Mouse (Mus musculus) intestine, embryonic 15.5 days (tissue): ENCODE results near the gene Dok4. TPM values are rescaled to one million over a fixed set of nuclear protein-coding genes. Genes with fewer than 3 reads are reported as not detected.

Experiments
- ATAC-seq: fragments of 200-750 bp; cut with Nextera tagmentation; 2 replicates; pipeline ENCODE4 v1.8.0; 2017; ENCODE audit warnings: moderate TSS enrichment, moderate library complexity
- H3K27ac ChIP-seq: fragments of 300-500 bp; sonication (generic); 2 replicates; pipeline ENCODE4 v1.5.1; 2015; ENCODE audit warnings: mild to moderate bottlenecking, inconsistent platforms
- H3K27me3 ChIP-seq: fragments of 300-500 bp; sonication (generic); replicated peaks from 2 replicates; pipeline ENCODE4 v1.6.1; 2015; ENCODE audit warnings: inconsistent platforms
- H3K36me3 ChIP-seq: fragments of 300-500 bp; sonication (generic); 2 replicates; pipeline ENCODE4 v1.6.1; 2015; ENCODE audit warnings: inconsistent platforms
- H3K4me1 ChIP-seq: fragments of 300-500 bp; sonication (generic); replicated peaks from 2 replicates; pipeline ENCODE4 v1.6.1; 2015; ENCODE audit warnings: inconsistent platforms
- H3K4me2 ChIP-seq: fragments of 300-500 bp; sonication (generic); replicated peaks from 2 replicates; pipeline ENCODE4 v1.6.1; 2015; ENCODE audit warnings: mild to moderate bottlenecking, inconsistent platforms
- H3K4me3 ChIP-seq: fragments of 300-500 bp; sonication (generic); replicated peaks from 2 replicates; pipeline ENCODE4 v1.5.1; 2015; ENCODE audit warnings: inconsistent platforms
- H3K9ac ChIP-seq: fragments of 300-500 bp; sonication (generic); 2 replicates; pipeline ENCODE4 v1.6.1; 2015; ENCODE audit warnings: inconsistent platforms
- H3K9me3 ChIP-seq: fragments of 300-500 bp; sonication (generic); 2 replicates; pipeline ENCODE4 v1.6.1; 2016; ENCODE audit warnings: inconsistent platforms
- WGBS: fragments of 180-500 bp; shearing (Covaris S2); methylation state at CpG from one replicate; pipeline ENCODE4 v1.1.7; 2015; 5-methylcytosine and 5-hydroxymethylcytosine counted together
- polyA plus RNA-seq: library from polyadenylated mRNA; unstranded; fragments of >200 nt; fragmentation: Nextera tagmentation; extraction: Ambion mirVana; gene quantifications from 2 replicates; pipeline ENCODE4 v1.2.1, GENCODE M21; 2015

The Dok4 gene
- 39.4 and 40.3 TPM in 2 replicates for polyA plus RNA-seq

DNA sequence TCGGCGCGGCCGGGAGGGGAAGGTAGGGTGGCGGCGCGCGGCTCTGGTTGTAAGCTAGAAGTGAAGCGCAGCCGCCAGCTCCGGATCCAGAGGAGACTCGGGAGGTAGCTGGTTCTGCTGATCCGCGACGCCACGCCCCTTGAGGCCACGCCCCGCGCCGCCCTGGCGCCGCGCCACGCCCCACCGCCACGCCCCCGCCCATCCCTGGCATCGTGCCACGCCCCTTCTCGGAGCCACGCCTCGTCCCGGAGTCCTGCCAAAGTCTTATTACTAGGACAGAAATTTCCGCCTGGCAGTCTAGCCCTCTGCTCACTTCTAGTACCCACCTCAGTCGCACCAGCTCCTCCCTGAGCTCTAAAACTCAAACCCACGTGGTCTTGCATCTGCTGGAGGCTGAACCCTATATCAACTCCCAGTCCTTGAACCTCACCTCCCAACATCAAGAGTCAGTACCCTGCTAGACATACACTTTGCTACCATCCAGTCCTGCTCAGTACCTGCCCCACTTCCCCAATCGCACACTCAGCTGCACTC is at the start of gene Dok4:
TSS of gene Dok4 (minus strand) at position 134 of the 534 bp plus-strand sequence.
- Histone ChIP-seq H3K27ac (peak within 1 kb of the TSS; percentile 85), H3K9me3 (no peaks in the 10 kb centered on the region), H3K27me3 (no peaks in the 10 kb centered on the region), H3K4me3 (peak within 1 kb of the TSS; percentile 66), H3K36me3 (no peaks in the 10 kb centered on the region), H3K4me2 (peak within 1 kb of the TSS; percentile 72), H3K4me1 (peaks cover 30% of the 10 kb centered on the region), H3K9ac (peak within 1 kb of the TSS; percentile 63)
- 1% methylated on average over 37 of the region's 37 CpGs for WGBS
- peak; percentile 79 for ATAC-seq

DNA sequence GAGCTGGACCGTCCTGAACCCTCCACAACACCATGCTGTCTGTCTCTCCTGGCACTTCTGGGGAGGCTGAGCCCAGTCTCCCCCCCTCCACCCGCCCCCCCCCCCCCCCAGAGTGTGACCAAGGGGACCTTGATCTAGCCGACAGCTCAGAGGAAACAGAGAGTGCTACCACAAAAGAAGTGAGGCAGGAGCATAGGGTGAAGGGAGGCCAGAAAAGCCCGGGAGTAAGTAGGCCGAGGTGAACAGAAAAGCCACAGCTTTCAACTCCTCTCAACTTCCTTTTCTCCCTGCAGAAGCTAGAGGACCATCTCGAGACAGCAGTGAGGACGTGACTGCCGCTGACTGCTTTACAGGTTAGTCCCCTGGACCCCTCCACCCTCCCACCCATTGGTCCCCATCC is 47.3 kb upstream of the Dok4 start, which contains the start of gene Adgrg5:
TSS of gene Adgrg5 (plus strand) at position 290 of the 400 bp plus-strand sequence.
- no peak within 1 kb of the TSS for H3K9ac ChIP-seq
- H3K27me3 ChIP-seq: no peaks in the 10 kb centered on the region
- H3K4me2 ChIP-seq: no peak within 1 kb of the TSS
- H3K4me3 ChIP-seq: no peak within 1 kb of the TSS
- H3K9me3 ChIP-seq: no peaks in the 10 kb centered on the region
- ATAC-seq: no peak
- no peak within 1 kb of the TSS for H3K27ac ChIP-seq
- 61% methylated on average over 8 of the region's 8 CpGs for WGBS
- H3K36me3 ChIP-seq: no peaks in the 10 kb centered on the region
- H3K4me1 ChIP-seq: peaks cover 6% of the 10 kb centered on the region; the same call in 1 of the 2 replicates

DNA sequence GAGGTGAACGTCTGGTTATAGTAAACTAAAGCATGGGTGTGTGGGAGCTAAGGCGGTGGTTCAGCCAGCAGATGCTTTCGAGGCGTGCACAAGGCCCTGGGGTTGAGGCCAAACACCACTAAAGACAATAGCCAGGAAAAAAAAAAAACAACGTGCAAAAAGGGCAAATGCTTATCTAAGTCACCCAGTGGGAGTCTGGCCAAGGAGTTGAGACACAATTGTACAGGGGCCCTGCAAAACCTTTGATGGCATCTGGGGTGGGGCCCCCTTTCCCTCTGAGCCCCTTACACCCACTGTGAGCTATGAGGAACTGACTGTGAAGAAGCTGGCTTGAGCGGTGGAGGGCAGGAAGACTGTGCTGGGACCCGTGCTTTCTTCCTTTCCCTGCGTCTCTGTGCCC is 46.5 kb upstream of the Dok4 start:
- 17% methylated on average over 8 of the region's 8 CpGs for WGBS
- ATAC-seq: no peak

DNA sequence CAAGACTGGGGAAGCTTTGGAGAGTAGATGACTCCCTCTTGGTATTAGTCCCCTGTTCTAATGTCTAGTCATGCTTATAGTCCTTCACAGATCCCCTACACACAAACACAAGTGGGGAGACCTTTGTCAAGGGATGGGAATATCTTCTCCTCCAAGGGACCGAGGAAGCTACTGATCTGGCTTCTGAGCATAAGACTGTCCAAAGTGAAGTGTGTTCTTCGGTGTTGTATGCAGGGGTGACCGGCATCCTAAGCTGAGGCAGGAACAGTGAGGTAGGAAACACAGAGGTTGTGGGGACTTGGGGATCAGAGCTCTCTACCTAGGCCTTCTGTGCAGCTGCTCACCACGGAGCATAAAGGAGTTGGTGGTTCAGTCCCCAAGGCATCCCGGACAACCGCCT is 46.0 kb upstream of the Dok4 start:
- no peaks in the 10 kb centered on the region for H3K27me3 ChIP-seq

More for the DNA sequence above, 46.5 kb upstream of the Dok4 start:
- no peak overlapping the region for H3K9ac ChIP-seq
- H3K4me1 ChIP-seq: peaks cover 12% of the 10 kb centered on the region; the same call in 1 of the 2 replicates
- no peaks in the 10 kb centered on the region for H3K27me3 ChIP-seq
- H3K4me2 ChIP-seq: no peak overlapping the region
- no peak overlapping the region for H3K4me3 ChIP-seq
- H3K27ac ChIP-seq: no peak overlapping the region
- no peaks in the 10 kb centered on the region for H3K36me3 ChIP-seq
- no peaks in the 10 kb centered on the region for H3K9me3 ChIP-seq

DNA sequence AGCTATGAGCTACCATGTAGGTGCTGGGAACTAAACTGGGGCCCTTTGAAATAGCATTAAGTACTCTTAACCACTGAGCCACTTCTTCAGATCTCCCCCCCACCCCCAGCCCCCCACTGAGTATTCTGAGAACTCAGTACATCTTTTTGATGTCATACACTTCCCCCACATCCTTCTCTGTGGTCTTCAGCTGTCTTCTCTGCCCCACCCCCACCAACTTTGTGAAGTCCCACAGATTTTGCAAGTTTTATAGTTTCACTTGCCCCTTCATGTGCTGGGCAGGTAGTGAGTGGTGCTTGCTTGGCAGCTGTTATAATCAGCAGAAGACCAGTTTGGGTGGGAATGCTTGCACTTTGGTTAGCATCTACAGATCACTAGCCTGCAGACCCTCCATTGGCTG is 43.1 kb upstream of the Dok4 start:
- Histone ChIP-seq H3K27me3 (no peaks in the 10 kb centered on the region), H3K4me2 (no peak overlapping the region), H3K27ac (no peak overlapping the region), H3K9me3 (no peaks in the 10 kb centered on the region), H3K4me3 (no peak overlapping the region), H3K36me3 (no peaks in the 10 kb centered on the region), H3K9ac (no peak overlapping the region), H3K4me1 (peaks cover 36% of the 10 kb centered on the region)
- no peak for ATAC-seq

More for the DNA sequence above, 46.0 kb upstream of the Dok4 start:
- H3K27ac ChIP-seq: no peak overlapping the region
- no peak overlapping the region for H3K4me3 ChIP-seq
- no peak for ATAC-seq
- H3K4me2 ChIP-seq: no peak overlapping the region
- no peak overlapping the region for H3K9ac ChIP-seq
- H3K4me1 ChIP-seq: peaks cover 12% of the 10 kb centered on the region; the same call in 1 of the 2 replicates
- H3K9me3 ChIP-seq: no peaks in the 10 kb centered on the region
- 55% methylated on average over 6 of the region's 6 CpGs for WGBS
- no peaks in the 10 kb centered on the region for H3K36me3 ChIP-seq

DNA sequence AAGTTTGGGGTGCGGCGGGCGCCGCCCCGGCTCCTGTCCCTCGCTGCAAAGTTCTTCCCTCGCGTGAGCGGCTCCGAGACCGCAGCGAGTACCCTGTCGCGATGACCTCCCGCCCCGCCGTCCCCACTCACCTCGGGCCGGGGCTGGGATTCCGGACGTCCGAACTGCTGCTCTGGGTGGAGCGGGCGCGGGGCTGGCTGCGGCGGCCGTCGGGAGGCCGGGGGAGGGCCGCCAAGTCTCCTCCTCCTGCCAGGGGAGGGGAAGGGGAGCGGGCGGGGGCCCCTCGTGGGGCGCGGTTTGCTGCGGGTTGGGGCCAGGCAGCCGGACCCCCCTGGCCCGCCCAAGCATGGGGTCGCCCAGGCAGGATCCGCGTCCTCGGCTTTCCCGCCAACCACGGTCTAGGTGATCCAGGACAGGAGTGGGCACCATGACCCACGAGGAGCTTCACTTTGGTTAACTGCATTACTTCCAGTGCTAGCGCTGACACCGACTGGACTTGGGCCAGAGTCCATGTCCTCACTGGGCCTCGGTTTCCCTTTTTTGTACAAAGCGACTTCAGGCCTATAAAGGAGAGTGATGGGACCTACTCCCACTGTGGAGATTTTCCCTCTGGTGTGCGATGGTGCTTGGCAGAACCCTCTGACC is 41.8 kb upstream of the Dok4 start, which contains the start of gene Ccdc102a:
TSS of gene Ccdc102a (minus strand) at position 248 of the 645 bp plus-strand sequence.
- Histone ChIP-seq H3K36me3 (no peaks in the 10 kb centered on the region), H3K27ac (peak within 1 kb of the TSS; percentile 76), H3K9ac (peak within 1 kb of the TSS; percentile 78), H3K9me3 (no peaks in the 10 kb centered on the region), H3K27me3 (peaks cover 3% of the 10 kb centered on the region; the same call in 1 of the 2 replicates), H3K4me3 (peak within 1 kb of the TSS; percentile 85), H3K4me1 (peaks cover 49% of the 10 kb centered on the region), H3K4me2 (peak within 1 kb of the TSS; percentile 90)
- peak; percentile 72 for ATAC-seq
- WGBS: 2% methylated on average over 50 of the region's 51 CpGs

DNA sequence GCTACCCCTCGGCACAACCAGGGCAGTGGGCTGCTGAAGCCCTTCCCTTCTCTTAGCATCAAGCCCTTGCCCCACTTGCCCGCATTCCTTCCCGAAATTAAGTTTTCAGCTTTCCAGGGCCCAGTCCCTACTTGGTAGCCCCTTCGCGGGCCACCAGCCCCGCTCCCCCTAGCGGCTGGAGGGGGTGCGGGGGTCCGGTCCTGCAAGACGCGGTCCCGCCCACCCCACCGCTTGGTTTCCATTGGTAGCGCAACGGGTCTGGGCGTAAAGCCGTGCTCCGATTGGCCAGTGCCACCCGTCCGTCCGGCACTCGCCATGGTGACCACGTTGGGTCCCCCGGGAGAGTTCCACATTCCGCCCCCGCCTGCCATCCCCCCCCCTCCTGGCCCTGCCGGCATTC is 41.2 kb upstream of the Dok4 start:
- H3K9ac ChIP-seq: peak overlapping the region; percentile 78
- H3K4me1 ChIP-seq: peaks cover 45% of the 10 kb centered on the region
- H3K27me3 ChIP-seq: peaks cover 3% of the 10 kb centered on the region; the same call in 1 of the 2 replicates
- peak; percentile 96 for ATAC-seq
- no peaks in the 10 kb centered on the region for H3K36me3 ChIP-seq
- H3K4me2 ChIP-seq: peak overlapping the region; percentile 90
- under 1% methylated on average over 27 of the region's 27 CpGs for WGBS
- peak overlapping the region; percentile 85 for H3K4me3 ChIP-seq
- H3K27ac ChIP-seq: peak overlapping the region; percentile 76
- no peaks in the 10 kb centered on the region for H3K9me3 ChIP-seq

DNA sequence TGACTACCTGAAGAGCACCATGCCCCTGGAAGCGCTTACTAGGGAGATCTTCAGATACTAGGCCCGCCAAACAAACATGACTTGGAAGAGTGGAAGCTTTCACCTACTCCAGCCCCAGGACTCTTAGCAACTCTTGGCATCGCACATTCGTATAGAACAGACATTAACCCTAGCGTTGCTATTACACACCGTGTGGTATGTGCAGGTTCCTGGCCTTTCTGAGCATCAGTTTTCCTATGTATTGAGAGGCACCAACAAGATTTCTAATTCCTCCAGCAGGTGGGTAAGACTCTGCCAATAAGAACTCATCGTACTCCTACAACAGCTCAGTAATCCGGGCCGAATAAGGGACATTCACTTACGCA is 40.8 kb upstream of the Dok4 start:
- Histone ChIP-seq H3K4me3 (peak overlapping the region; percentile 85), H3K9me3 (no peaks in the 10 kb centered on the region), H3K36me3 (no peaks in the 10 kb centered on the region), H3K4me1 (peaks cover 44% of the 10 kb centered on the region), H3K4me2 (peak overlapping the region; percentile 90), H3K27me3 (peaks cover 3% of the 10 kb centered on the region; the same call in 1 of the 2 replicates), H3K9ac (peak overlapping the region; percentile 61), H3K27ac (peak overlapping the region; percentile 65)
- 6% methylated on average over 10 of the region's 10 CpGs for WGBS
- ATAC-seq: peak; percentile 4; the same call in 1 of the 2 replicates

DNA sequence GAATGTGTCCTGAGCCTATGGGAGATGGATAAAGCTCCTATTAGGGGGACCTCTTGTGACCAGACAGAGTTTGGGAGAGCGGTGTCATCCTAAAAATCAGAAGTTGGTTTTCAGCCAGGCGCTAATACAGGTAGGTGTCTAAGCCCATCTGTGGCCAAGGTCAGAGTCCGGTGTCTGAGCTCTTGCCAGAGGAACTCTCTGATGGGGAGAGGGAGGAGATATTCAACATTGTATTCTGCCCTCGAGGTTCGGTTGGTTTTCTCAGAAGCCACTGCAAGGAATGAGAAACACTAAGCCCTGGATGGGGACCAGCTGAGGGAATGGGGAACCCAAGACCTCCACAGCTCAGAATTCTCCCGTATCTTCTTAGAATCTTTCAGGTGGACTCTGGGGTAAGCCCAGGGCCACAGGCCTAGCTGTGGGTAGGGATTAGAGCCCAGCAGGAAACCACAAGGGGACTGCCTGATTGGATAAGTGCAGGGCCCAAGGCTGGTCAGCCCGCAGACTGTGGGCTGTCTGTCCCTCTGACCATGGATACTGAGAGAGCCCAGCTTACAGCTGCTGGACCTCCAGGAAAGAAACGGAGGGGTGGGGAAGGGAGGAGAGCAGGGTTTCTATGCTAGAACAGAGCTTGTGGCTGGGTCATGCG is 40.3 kb upstream of the Dok4 start:
- H3K27ac ChIP-seq: peak overlapping the region; percentile 65
- H3K4me1 ChIP-seq: peaks cover 44% of the 10 kb centered on the region
- H3K36me3 ChIP-seq: peaks cover 2% of the 10 kb centered on the region; the same call in 1 of the 2 replicates
- H3K9me3 ChIP-seq: no peaks in the 10 kb centered on the region
- 47% methylated on average over 9 of the region's 9 CpGs for WGBS
- H3K4me2 ChIP-seq: peak overlapping the region; percentile 90
- peak overlapping the region; percentile 85 for H3K4me3 ChIP-seq
- ATAC-seq: no peak
- peaks cover 3% of the 10 kb centered on the region; the same call in 1 of the 2 replicates for H3K27me3 ChIP-seq
- H3K9ac ChIP-seq: peak overlapping the region; percentile 35

DNA sequence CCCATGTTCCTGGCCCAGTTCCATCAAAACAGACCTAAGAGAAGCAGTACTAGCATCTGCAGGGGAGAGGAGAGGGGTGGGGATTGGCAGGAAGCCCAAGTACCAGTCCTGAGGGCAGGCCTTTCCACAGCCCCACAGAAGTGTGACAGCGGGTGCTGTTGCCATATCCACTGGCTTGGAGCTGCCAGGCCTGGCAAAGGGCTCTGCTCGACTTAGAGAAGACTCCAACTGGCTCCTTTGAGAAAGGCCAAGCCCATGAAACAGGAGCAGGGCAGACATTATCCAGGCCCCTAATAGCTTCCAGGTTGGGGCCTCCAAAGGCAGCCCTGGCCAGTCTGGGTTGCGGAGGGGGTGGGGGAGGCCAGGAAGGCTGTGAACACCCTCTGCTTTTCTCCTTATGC is 38.6 kb upstream of the Dok4 start:
- WGBS: 39% methylated on average over 3 of the region's 3 CpGs
- Histone ChIP-seq H3K9me3 (no peaks in the 10 kb centered on the region), H3K27ac (no peak overlapping the region; the same call in 1 of the 2 replicates), H3K4me3 (no peak overlapping the region), H3K4me2 (peak overlapping the region; percentile 24), H3K27me3 (peaks cover 3% of the 10 kb centered on the region; the same call in 1 of the 2 replicates), H3K36me3 (peaks cover 5% of the 10 kb centered on the region; the same call in 1 of the 2 replicates), H3K4me1 (peaks cover 44% of the 10 kb centered on the region), H3K9ac (no peak overlapping the region)
- no peak for ATAC-seq

DNA sequence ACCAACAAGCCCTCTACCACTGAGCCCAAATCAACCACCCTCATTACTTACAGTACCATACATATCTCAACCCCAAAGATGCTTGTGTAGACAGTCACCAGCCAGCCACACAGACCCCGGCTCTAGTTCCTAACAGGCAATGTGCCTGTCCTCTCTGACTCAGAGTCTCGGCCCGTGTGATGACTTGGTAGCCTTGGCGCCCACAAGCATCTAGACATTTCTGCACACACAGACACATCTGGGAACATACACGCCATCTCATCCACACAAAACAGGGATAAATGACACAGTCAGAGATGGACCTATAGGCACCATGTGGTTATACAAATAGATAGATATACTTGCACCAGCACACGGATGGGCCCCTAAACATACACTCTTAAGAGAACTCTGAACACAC is 38.1 kb upstream of the Dok4 start:
- Histone ChIP-seq H3K4me2 (peak overlapping the region; percentile 24; the same call in 1 of the 2 replicates), H3K9ac (no peak overlapping the region), H3K36me3 (peaks cover 5% of the 10 kb centered on the region; the same call in 1 of the 2 replicates), H3K4me3 (no peak overlapping the region), H3K4me1 (peaks cover 44% of the 10 kb centered on the region), H3K9me3 (no peaks in the 10 kb centered on the region), H3K27ac (no peak overlapping the region), H3K27me3 (peaks cover 3% of the 10 kb centered on the region; the same call in 1 of the 2 replicates)
- ATAC-seq: no peak
- 68% methylated on average over 6 of the region's 6 CpGs for WGBS

DNA sequence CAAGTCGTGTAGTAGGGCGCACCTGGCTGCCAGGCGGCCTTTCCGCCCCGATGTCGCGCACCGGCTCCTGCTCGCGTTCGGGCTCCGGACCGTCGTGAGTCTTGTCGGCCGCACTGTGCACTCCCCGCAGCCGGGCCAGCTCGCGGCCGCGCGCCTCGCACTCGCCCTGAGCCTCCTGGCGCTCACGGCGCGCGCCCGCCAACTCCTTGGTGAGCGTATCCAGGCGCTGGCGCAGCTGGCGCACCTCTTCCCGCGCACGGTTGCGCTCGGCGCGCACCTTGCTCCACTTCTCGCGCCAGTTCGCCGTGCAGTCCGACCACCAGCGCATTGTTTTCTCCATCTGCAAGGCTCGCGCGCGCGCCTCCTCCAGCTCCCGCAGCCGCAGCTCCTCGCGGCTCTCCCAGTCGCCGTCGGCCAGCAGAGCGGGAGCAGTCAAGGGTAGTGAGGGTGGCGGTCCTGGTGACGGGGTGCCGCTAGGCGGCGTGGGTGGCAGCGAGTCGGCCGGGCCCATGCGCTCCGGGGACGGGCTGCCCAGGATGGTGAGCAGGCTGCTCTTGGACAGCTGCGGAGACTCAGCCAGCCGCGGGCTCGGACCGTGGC is 37.0 kb upstream of the Dok4 start:
- Histone ChIP-seq H3K4me2 (peak overlapping the region; percentile 72), H3K27me3 (peaks cover 3% of the 10 kb centered on the region; the same call in 1 of the 2 replicates), H3K27ac (no peak overlapping the region), H3K36me3 (peaks cover 5% of the 10 kb centered on the region; the same call in 1 of the 2 replicates), H3K4me1 (peaks cover 41% of the 10 kb centered on the region), H3K9ac (peak overlapping the region; percentile 8; the same call in 1 of the 2 replicates), H3K4me3 (peak overlapping the region; percentile 31), H3K9me3 (no peaks in the 10 kb centered on the region)
- WGBS: 15% methylated on average over 77 of the region's 77 CpGs
- peak; percentile 48 for ATAC-seq
